Mouse (Mus musculus) MEL (cell line): ENCODE results near the gene Tent4a. TPM values are rescaled to one million over a fixed set of nuclear protein-coding genes. Genes with fewer than 3 reads are reported as not detected.

Source experiments
- DNase-seq: peaks from one replicate; pipeline ENCODE4 v3.0.0; 2011; ENCODE audit warnings: low read depth, low spot score
- H3K27ac ChIP-seq: 2 replicates; pipeline ENCODE4 v1.5.1; 2012; ENCODE audit warnings: low read depth, mild to moderate bottlenecking, control low read depth, low read length, moderate library complexity; ENCODE audit not compliant: control insufficient read depth
- H3K27me3 ChIP-seq, 2 experiments: fragments of 150-350 bp in 1 of 2; sonication (generic) in 1 of 2; 2 replicates each; pipeline ENCODE4 v1.6.1; 2012; ENCODE audit warnings: low read length in 2 of 2, mild to moderate bottlenecking in 2 of 2, improper control_type of control experiment in 1 of 2, moderate library complexity in 1 of 2; ENCODE audit not compliant: insufficient read depth in 2 of 2, control insufficient read depth in 1 of 2
- H3K36me3 ChIP-seq, 2 experiments: 2 replicates each; pipeline ENCODE4 v1.6.1; 2012 to 2014; ENCODE audit warnings: low read length in 2 of 2, improper control_type of control experiment in 1 of 2, inconsistent platforms in 1 of 2, mild to moderate bottlenecking in 1 of 2; ENCODE audit not compliant: insufficient read depth in 2 of 2, control insufficient read depth in 1 of 2
- H3K4me1 ChIP-seq, 2 experiments: fragments of 150-350 bp in 1 of 2; sonication (generic) in 1 of 2; 2 replicates each; pipeline ENCODE4 v1.6.1; 2012; ENCODE audit warnings: low read length in 2 of 2, improper control_type of control experiment in 1 of 2, mild to moderate bottlenecking in 1 of 2; ENCODE audit not compliant: insufficient read depth in 2 of 2, control insufficient read depth in 1 of 2
- H3K4me3 ChIP-seq, 2 experiments: fragments of 150-350 bp in 1 of 2; sonication (generic) in 1 of 2; 2 replicates each; pipeline ENCODE4 v1.5.1; 2012; ENCODE audit warnings: low read depth in 2 of 2, low read length in 2 of 2, mild to moderate bottlenecking in 2 of 2, moderate library complexity in 2 of 2, control low read depth in 1 of 2, improper control_type of control experiment in 1 of 2; ENCODE audit not compliant: control insufficient read depth in 1 of 2, insufficient read depth in 1 of 2
- H3K79me2 ChIP-seq: 2 replicates; pipeline ENCODE4 v1.6.1; 2012; ENCODE audit warnings: mild to moderate bottlenecking, low read length, moderate library complexity; ENCODE audit not compliant: control insufficient read depth, poor library complexity, insufficient read depth
- H3K9ac ChIP-seq: 2 replicates; pipeline ENCODE4 v1.6.1; 2012; ENCODE audit warnings: low read depth, mild to moderate bottlenecking, control low read depth, low read length, moderate library complexity; ENCODE audit not compliant: control insufficient read depth, poor library complexity, severe bottlenecking
- H3K9me3 ChIP-seq: fragments of 150-350 bp; sonication (generic); replicated peaks from 2 replicates; pipeline ENCODE4 v1.6.1; 2012; ENCODE audit warnings: mild to moderate bottlenecking, low read length, improper control_type of control experiment, moderate library complexity; ENCODE audit not compliant: insufficient read depth
- CHD1 ChIP-seq: IDR thresholded peaks from 2 replicates; pipeline ENCODE4 v1.6.1; 2012; ENCODE audit warnings: low read depth, mild to moderate bottlenecking, inconsistent platforms, low read length, improper control_type of control experiment
- CTCF ChIP-seq, 3 experiments: IDR thresholded peaks in 2 of 3; conservative IDR thresholded peaks in 1 of 3; 2 replicates each; pipeline ENCODE4 v1.5.1; 2011 to 2012; ENCODE audit warnings: low read length in 3 of 3, low read depth in 2 of 3, mild to moderate bottlenecking in 2 of 3, improper control_type of control experiment in 1 of 3, inconsistent platforms in 1 of 3, mixed read lengths in 1 of 3, moderate library complexity in 1 of 3; ENCODE audit not compliant: control insufficient read depth in 1 of 3, insufficient read depth in 1 of 3, poor library complexity in 1 of 3, severe bottlenecking in 1 of 3
- GATA1 ChIP-seq: IDR thresholded peaks from 2 replicates; pipeline ENCODE4 v1.6.1; 2011; ENCODE audit warnings: low read depth, low read length, improper control_type of control experiment
- KAT2A ChIP-seq: conservative IDR thresholded peaks from 2 replicates; pipeline ENCODE4 v1.6.1; 2012; ENCODE audit warnings: low read depth, low read length, improper control_type of control experiment, inconsistent platforms
- MAFK ChIP-seq: IDR thresholded peaks from 2 replicates; pipeline ENCODE4 v1.6.1; 2011; ENCODE audit warnings: low read depth, mild to moderate bottlenecking, low read length, improper control_type of control experiment, borderline replicate concordance
- MAX ChIP-seq: IDR thresholded peaks from 2 replicates; pipeline ENCODE4 v1.6.1; 2011; ENCODE audit warnings: low read length, improper control_type of control experiment
- MAZ ChIP-seq: IDR thresholded peaks from 2 replicates; pipeline ENCODE4 v1.6.1; 2012; ENCODE audit warnings: low read depth, mild to moderate bottlenecking, inconsistent platforms, low read length, improper control_type of control experiment
- NELFE ChIP-seq: IDR thresholded peaks from 2 replicates; pipeline ENCODE4 v1.6.1; 2011; ENCODE audit warnings: low read depth, low read length, improper control_type of control experiment
- RAD21 ChIP-seq: IDR thresholded peaks from 2 replicates; pipeline ENCODE4 v1.6.1; 2011; ENCODE audit warnings: mild to moderate bottlenecking, low read depth, low read length, improper control_type of control experiment
- RCOR1 ChIP-seq: IDR thresholded peaks from 2 replicates; pipeline ENCODE4 v1.6.1; 2012; ENCODE audit warnings: low read depth, mild to moderate bottlenecking, inconsistent platforms, low read length, improper control_type of control experiment
- SIN3A ChIP-seq: IDR thresholded peaks from 2 replicates; pipeline ENCODE4 v1.6.1; 2012; ENCODE audit warnings: low read length, improper control_type of control experiment, inconsistent platforms
- SMC3 ChIP-seq: IDR thresholded peaks from 2 replicates; pipeline ENCODE4 v1.6.1; 2011; ENCODE audit warnings: low read depth, low read length, improper control_type of control experiment
- TBP ChIP-seq: IDR thresholded peaks from 2 replicates; pipeline ENCODE4 v1.8.0; 2011; ENCODE audit warnings: low read depth, low read length, improper control_type of control experiment
- ZC3H11A ChIP-seq: IDR thresholded peaks from 2 replicates; pipeline ENCODE4 v1.6.1; 2012; ENCODE audit warnings: low read depth, mild to moderate bottlenecking, inconsistent platforms, low read length, improper control_type of control experiment
- ZKSCAN1 ChIP-seq: IDR thresholded peaks from 2 replicates; pipeline ENCODE4 v1.6.1; 2012; ENCODE audit warnings: low read depth, mild to moderate bottlenecking, inconsistent platforms, low read length, improper control_type of control experiment, moderate library complexity
- ZMIZ1 ChIP-seq: IDR thresholded peaks from 2 replicates; pipeline ENCODE4 v1.6.1; 2012; ENCODE audit warnings: low read depth, mild to moderate bottlenecking, inconsistent platforms, low read length, improper control_type of control experiment, moderate library complexity
- polyA plus RNA-seq, 2 experiments: library from polyadenylated mRNA; stranded (reverse) in 1 of 2; unstranded in 1 of 2; fragments of >175 nt in 1 of 2; fragments of >200 nt in 1 of 2; gene quantifications; 2 replicates each; pipeline versions ENCODE4 v1.2.1 to v1.2.4; 2012; ENCODE audit warnings: low replicate concordance in 2 of 2, low read depth in 1 of 2; ENCODE audit not compliant: insufficient read length in 2 of 2, insufficient read depth in 1 of 2, missing spikeins in 1 of 2
- total RNA-seq: library from RNA; depleted of rRNA; stranded (reverse); fragments of 300-350 nt; gene quantifications from 2 replicates; pipeline ENCODE4 v1.2.3, GENCODE M21; 2012

Gene Tent4a
- total and polyA plus RNA-seq, 3 experiments: 12.2 to 18.4 TPM; not detected in 1

DNA sequence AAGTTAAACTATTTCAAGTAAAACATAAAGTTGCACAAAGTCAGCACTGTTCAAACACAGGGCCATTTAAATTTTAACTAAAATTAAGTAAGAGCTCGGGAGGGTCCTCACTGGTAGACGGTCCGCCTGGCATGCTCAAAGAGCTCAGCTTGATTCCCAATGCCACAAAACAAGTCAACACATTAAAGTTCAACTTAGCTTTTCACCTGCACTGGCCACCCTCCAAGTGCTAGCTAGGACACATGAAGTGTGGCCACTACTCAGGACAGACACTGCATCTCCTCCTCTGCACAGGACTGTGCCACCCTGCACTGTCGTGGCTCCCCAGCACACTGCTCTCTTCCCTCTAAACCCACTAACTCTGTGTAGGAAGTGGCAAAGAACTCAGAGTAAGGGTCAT is 8.6 kb downstream of the Tent4a start:
- no peak for TF ChIP-seq KAT2A
- TF ChIP-seq RCOR1: no peak
- no peak for TF ChIP-seq NELFE
- no peak for TF ChIP-seq MAX
- TF ChIP-seq MAFK: no peak
- TF ChIP-seq SIN3A: no peak
- TF ChIP-seq SMC3: no peak
- TF ChIP-seq TBP: no peak
- TF ChIP-seq CTCF (IDR thresholded peaks at IDR 0.05 in 2 of 3, conservative IDR thresholded peaks at IDR 0.05 in 1 of 3; ENCODE audit: control insufficient read depth in 1 of 3, insufficient read depth in 1 of 3, low read depth in 2 of 3, low read length in 3 of 3, poor library complexity in 1 of 3, severe bottlenecking in 1 of 3): no peak
- no peak for TF ChIP-seq CHD1
- H3K4me1 ChIP-seq: peaks cover 0 to 10% of the 10 kb centered on the region in 2 experiments; a peak in 2 of 4 replicates
- H3K79me2 ChIP-seq: peaks cover 90% of the 10 kb centered on the region
- H3K9ac ChIP-seq: no peak overlapping the region
- H3K27me3 ChIP-seq: no peaks in the 10 kb centered on the region
- DNase-seq: no peak
- no peak overlapping the region for H3K27ac ChIP-seq
- H3K4me3 ChIP-seq: no peak overlapping the region
- no peaks in the 10 kb centered on the region for H3K9me3 ChIP-seq
- no peaks in the 10 kb centered on the region; a peak in 1 of 4 replicates for H3K36me3 ChIP-seq

DNA sequence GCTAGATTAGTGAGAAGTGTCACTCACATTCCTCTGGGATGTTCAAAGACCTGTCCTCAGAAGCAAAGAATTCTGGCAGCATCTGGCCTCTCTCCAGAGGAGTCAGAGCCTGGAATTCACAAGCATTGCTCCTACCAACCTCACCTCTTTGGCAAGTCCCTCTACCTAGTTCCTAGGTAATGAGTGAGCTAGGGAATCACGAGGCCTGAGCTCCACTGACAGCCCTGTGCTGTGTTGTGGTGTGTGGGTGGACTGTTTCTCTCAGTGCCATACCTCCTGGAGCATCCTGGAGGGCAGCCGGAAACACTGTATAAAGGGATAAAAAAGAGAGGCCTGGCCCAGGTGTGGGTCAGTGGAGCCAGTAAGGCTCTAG is 10.3 kb downstream of the Tent4a start:
- no peak overlapping the region for H3K9ac ChIP-seq
- H3K4me1 ChIP-seq: peaks cover 0 to 9% of the 10 kb centered on the region in 2 experiments; a peak in 2 of 4 replicates
- H3K4me3 ChIP-seq: no peak overlapping the region
- peaks cover 88% of the 10 kb centered on the region for H3K79me2 ChIP-seq
- no peaks in the 10 kb centered on the region for H3K9me3 ChIP-seq
- no peaks in the 10 kb centered on the region for H3K27me3 ChIP-seq
- DNase-seq: no peak
- H3K36me3 ChIP-seq: no peaks in the 10 kb centered on the region; a peak in 1 of 4 replicates
- H3K27ac ChIP-seq: no peak overlapping the region
- TF ChIP-seq TBP (no peak), ZMIZ1 (no peak), RAD21 (no peak), MAX (no peak), GATA1 (no peak), ZC3H11A (no peak), MAZ (no peak)

DNA sequence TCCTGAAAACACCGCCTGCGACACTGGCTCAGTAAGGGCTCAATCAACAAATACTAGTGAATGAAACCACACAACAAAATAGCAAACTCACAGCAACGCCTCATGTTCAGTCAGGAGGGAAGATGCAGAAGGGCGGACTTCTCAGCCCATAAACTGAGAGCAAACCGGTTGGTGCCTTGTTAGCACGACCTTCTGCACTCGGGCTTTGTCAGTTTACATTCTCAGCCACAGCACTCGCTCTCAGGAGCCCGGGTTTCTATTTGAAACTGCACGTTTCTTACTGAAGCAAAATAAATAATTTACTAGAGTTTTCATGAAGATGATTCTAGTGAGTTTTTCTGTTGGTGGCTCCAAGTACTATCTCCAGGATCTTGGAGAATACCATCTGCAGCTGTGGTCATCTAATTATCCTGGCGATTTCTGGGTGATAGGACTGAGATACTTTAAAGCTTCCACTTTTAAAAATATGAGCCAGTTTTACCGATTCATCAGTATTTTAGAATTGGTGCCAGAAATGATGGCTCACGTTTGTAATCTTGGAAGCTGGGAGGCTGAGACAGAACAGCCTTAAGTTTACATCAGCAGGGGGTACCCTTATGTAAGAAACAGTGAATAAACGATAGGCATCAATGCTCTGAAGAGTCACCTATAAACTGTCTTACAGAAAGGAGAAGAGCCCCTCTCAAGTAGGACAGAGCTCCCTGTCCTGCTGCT is 10.8 kb downstream of the Tent4a start:
- peaks cover 88% of the 10 kb centered on the region for H3K79me2 ChIP-seq
- H3K27ac ChIP-seq: no peak overlapping the region
- H3K27me3 ChIP-seq: no peaks in the 10 kb centered on the region
- H3K36me3 ChIP-seq: no peaks in the 10 kb centered on the region
- H3K9me3 ChIP-seq: no peaks in the 10 kb centered on the region
- H3K4me3 ChIP-seq: no peak overlapping the region
- no peak for DNase-seq
- no peak overlapping the region for H3K9ac ChIP-seq
- TF ChIP-seq ZKSCAN1: no peak
- TF ChIP-seq RCOR1: no peak
- TF ChIP-seq RAD21: no peak
- H3K4me1 ChIP-seq: peaks cover 0 to 7% of the 10 kb centered on the region in 2 experiments; a peak in 2 of 4 replicates
